Mouse (Mus musculus): ENCODE measurements at regions not wholly inside any gene's neighbourhood (a gene's known extent, or its start where the extent isn't known, plus 50 kb on each side); places are given as distances from the start of the nearest gene placed in this dataset.

DNA sequence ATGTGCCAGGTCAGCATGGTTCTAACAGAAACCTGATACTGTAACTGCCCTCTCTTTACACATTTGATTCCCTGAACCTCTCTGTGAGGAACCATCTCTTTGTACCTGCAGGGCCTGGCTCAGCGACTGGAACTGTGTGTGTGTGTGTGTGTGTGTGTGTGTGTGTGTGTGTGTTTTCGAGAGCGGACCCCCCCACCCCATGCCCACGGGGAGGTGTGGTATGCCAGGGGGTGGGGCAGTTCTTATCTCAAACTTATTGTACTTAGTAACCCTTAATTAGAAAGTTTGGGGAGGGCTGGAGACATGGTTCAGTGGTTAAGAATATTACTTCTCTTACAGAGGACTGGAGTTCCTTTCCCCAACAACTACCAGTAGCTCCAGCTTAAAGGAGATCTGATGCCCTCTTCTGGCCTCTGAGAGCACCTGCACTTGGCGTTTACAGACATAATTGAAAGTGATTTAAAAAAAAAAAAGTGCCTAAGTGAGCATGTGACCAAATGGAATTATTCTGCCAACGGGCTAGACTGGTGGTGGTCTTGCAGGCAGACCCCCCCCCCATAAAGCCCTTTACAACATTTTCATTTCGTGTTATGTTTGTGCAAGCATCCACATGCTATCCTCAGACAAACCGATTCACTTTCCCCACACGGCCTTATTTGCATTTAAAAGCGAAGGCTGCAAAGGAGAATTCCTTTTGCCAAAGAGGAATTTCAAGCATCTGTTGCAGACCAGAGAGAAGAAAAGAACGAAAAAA, 77.7 kb upstream of the Med14 start (continued):
- TF ChIP-seq MAFK (IDR thresholded peaks at IDR 0.05; ENCODE audit: borderline replicate concordance, low read depth, low read length) (no peak), GABPA (IDR thresholded peaks at IDR 0.05; ENCODE audit: low read depth, low read length) (no peak), ETS1 (IDR thresholded peaks at IDR 0.05; ENCODE audit: low read depth, low read length) (no peak), NELFE (IDR thresholded peaks at IDR 0.05; ENCODE audit: low read depth, low read length) (no peak), ZC3H11A (IDR thresholded peaks at IDR 0.05; ENCODE audit: low read depth, low read length) (peak; percentile 93), CTCF (IDR thresholded peaks at IDR 0.05 in 2 of 3, conservative IDR thresholded peaks at IDR 0.05 in 1 of 3; ENCODE audit: control insufficient read depth in 1 of 3, insufficient read depth in 1 of 3, low read depth in 2 of 3, low read length in 3 of 3, poor library complexity in 1 of 3, severe bottlenecking in 1 of 3) (peak; percentile 72 to 84 (median 77)), ZKSCAN1 (IDR thresholded peaks at IDR 0.05; ENCODE audit: low read depth, low read length) (no peak), ZNF384 (IDR thresholded peaks at IDR 0.05; ENCODE audit: low read depth, low read length) (peak; percentile 96), TCF12 (IDR thresholded peaks at IDR 0.05; ENCODE audit: low read depth, low read length) (no peak), USF1 (IDR thresholded peaks at IDR 0.05; ENCODE audit: low read depth, low read length) (peak; percentile 77), USF2 (IDR thresholded peaks at IDR 0.05; ENCODE audit: borderline replicate concordance in 1 of 2, insufficient read depth in 1 of 2, low read depth in 1 of 2, low read length in 2 of 2) (no peak), CHD2 (IDR thresholded peaks at IDR 0.05; ENCODE audit: low read length) (no peak), MYC (IDR thresholded peaks at IDR 0.05; ENCODE audit: low read depth, low read length) (no peak), GATA1 (IDR thresholded peaks at IDR 0.05; ENCODE audit: low read depth, low read length) (0 out of 2 replicates have a peak, but pooled peaks have one; percentile 14), ZMIZ1 (IDR thresholded peaks at IDR 0.05; ENCODE audit: low read depth, low read length) (no peak), BHLHE40 (IDR thresholded peaks at IDR 0.05; ENCODE audit: borderline replicate concordance, low read depth, low read length) (peak; percentile 32; the same call in 1 of the 2 replicates)

DNA sequence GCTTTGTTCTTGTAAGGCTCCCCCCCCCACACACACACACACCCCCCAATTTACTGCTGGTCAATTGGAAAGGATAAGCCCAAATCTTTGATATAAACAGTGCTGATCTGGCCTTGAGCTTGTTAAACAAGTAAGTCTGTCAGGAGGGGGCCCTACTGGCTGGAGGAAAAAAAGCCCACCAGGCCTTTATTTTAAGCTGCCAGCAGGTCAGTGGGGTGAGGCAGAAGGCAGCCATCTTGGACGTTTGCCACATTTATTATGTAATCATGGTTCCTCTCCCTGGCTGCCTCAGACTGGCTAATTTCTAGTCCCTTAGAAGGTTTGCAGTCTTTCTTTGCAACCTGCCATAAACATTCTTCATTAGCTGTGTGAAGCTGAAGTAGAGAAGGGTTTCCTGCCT, 75.9 kb upstream of the Med14 start:
- no peaks in the 10 kb centered on the region for H3K79me2 ChIP-seq (ENCODE audit: control insufficient read depth, insufficient read depth, low read length, poor library complexity)
- H3K4me3 ChIP-seq (ENCODE audit: control insufficient read depth in 1 of 2, insufficient read depth in 1 of 2, low read depth in 2 of 2, low read length in 2 of 2), result no peak overlapping the region
- H3K4me1 ChIP-seq (ENCODE audit: control insufficient read depth in 1 of 2, insufficient read depth in 2 of 2, low read length in 2 of 2), result peaks cover under 1 to 12% of the 10 kb centered on the region in 2 experiments
- no peaks in the 10 kb centered on the region for H3K9me3 ChIP-seq (replicated peaks; ENCODE audit: insufficient read depth, low read length)
- no peak overlapping the region for H3K27ac ChIP-seq (ENCODE audit: control insufficient read depth, low read depth, low read length)
- TF ChIP-seq GATA1 (IDR thresholded peaks at IDR 0.05; ENCODE audit: low read depth, low read length) (no peak), POLR2AphosphoS5 (IDR thresholded peaks at IDR 0.05; ENCODE audit: borderline replicate concordance, low read depth, low read length) (no peak), GABPA (IDR thresholded peaks at IDR 0.05; ENCODE audit: low read depth, low read length) (no peak)
- no peaks in the 10 kb centered on the region for H3K27me3 ChIP-seq (ENCODE audit: control insufficient read depth in 1 of 2, insufficient read depth in 2 of 2, low read length in 2 of 2)
- H3K9ac ChIP-seq (ENCODE audit: control insufficient read depth, low read depth, low read length, poor library complexity, severe bottlenecking), result no peak overlapping the region
- DNase-seq (ENCODE audit: low read depth, low spot score), result peak; percentile 53
- peaks cover 0 to 9% of the 10 kb centered on the region in 2 experiments; a peak in 2 of 4 replicates for H3K36me3 ChIP-seq (ENCODE audit: control insufficient read depth in 1 of 2, insufficient read depth in 2 of 2, low read length in 2 of 2)

All from MEL (cell line).